Mouse (Mus musculus) ovary, postnatal 10 days (tissue): ENCODE results near the gene Tex22.

Experiments
- DNase-seq: peaks from one replicate; pipeline ENCODE4 v3.0.0; 2022; ENCODE audit warnings: low spot score

The Tex22 gene

DNA sequence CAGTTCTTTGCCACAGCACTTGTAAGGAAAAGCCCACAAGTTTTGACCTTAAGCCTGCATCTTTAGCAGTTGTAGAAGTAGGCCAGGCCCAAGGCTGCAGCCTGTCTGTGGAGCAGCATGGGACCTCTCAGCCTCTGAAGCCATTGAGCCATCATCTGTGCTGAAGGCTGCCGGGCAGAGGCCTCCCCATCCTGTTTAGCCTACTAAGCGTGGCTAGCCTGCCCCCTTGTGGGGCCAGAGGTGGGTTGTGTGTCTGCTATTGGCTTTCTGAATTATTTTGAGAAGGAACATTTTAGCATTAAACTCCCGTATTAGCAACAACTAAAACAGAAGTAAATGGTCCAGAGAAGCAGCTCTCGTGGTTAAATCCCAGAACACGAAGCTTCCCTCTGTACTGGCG, 28.2 kb downstream of the Tex22 start:
- no peak for DNase-seq

DNA sequence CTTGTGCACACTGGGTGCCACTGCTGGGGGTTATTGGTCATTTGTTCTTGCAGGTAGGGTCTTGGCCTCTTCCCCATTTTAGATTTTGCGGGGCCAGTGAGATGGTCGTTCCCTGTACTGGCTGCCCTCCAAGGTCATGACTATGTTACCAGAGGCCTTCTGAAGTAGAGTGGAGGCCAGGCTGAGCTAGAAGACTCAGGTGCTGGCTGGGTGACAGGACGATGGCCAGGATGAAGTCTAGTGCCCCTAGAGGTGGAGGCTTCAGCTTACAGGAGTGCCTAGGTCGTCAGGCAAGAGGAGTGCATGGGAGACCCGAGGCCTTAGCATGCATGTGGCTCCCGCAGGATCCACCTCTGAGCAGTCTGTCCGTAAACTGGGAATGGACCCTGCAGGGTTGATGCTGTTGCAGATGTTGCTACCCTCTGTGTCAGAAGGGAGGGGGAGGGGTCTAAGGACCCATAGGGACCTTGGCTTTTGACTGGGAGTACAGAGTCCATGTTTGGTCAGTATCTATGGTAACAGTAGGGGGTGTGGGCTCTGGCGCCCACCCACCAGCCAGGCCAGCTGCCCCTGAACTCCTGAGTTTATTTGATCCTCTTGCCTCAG, 29.6 kb downstream of the Tex22 start:
- no peak for DNase-seq

DNA sequence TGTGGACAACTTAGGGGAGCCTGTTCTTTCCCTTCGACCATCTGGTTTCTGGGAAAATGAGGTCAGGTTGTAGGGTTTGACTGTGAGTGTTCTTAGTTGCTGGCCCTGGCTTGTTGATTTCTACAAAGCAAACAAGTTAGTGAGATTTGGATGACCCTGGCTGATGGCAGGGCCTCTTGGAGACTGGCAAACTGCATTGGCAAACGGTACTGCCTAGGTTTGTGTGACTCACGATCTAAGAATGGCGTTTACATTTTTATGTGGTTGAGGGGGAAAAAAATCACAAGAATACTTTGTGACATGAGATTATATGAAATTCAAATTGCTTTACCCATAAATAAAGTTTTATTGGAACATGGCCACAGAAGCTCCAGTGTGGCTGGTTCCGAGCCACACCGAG, 32.1 kb downstream of the Tex22 start:
- DNase-seq, result no peak

DNA sequence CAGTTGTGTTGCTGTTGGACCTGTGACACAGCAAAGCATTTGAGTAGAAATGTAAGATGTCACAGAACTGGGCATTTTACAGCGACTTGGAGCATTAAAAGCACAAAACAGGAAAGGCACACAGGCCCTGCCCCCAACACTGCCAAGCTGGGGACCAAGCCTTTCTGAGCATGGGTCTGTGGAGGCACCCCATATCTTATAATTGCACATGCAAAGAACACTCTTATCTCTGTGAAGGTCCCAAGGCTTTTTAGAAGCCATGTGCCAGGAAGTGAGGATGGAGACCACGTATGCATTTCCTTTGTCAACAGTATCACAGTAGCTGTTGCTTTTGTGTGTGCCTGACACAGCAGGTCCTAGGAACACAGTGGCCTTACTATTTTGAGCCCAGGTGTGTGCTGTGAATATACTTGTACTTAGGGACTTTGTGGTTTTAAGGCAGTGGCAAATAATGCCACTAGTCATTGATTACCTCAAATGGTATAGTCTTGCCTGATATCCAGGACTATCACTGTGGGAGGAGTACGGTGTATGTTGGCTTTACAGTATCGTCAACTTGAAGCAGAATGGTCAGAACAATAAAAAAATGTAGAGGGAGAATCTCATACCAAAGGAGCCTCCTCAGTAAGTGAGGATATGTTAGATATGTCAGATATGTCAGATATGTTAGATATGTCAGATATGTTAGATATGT, 33.3 kb downstream of the Tex22 start:
- no peak for DNase-seq

DNA sequence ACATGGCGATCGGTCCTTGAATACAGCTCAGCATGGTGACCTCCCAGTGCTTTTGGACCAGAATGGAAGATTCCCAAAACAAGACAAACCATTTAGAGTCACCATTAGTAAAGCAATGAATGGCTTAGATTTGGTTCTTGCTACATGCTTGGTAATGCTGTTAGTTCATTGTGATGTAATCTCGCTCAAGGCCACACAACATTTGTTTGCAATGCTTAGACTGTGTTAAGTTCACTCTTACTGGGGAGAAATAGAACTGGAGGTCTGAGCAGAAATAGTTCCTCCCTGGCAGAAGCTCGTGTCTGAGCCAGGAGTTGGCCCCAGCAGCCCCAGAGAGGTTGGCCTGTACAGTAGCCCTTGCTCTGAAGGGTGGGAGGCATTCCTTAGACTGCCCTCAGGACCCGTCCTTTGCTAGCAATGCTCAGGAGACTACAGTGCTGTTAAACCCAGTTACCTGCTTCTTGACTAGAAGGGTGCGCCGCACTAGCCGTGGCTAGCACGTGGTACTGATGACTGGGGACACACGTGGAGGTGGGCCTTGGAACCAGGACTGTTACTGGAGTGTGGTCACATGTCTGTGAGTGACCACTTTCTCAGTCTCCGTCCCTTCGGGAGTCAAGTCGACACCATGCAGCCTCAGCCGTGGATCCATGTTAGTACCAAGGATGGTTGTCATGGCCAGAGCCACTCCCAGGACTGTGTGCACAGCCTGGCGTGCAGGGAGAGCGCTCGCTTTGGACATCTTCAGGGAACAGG, 34.4 kb downstream of the Tex22 start:
- no peak for DNase-seq

DNA sequence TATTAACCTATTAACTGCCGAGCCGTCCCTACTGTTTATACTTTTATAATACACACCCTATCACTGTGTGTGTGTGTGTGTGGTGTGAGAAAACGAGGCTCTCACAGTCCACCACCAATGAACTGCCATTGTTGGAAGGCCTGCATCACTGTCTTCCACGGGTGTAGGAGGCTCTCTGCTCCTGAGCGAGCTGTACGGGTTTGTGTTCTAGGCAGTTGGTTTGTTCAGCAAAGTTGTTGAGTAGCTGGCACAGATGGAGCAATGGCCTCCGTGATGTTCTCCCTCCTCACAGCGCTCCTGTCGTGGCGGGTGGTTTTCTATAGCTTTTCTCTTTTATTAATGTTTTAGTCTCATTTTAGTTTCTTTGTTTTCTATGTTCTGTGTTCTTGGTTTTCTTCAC, 35.5 kb downstream of the Tex22 start:
- DNase-seq, result no peak

DNA sequence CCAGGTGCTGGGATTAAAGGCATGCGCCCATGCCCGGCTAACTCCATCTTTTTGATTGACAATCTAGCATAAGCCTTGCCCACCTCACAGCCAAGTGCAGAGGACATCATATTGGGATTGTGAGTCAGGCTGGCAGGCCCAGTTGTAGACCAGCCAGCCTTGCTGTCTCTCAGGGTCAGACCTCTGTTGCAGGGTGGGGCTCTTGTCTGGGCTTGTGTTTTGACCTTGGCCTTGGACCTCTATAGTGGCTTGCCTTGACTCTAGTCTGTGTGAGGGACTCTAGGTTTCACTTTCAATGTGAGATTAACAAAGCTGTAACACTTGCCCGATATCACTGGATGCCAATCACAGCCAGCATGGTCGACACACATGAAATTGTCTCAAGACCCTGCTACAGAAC, 39.8 kb downstream of the Tex22 start:
- DNase-seq, result no peak

DNA sequence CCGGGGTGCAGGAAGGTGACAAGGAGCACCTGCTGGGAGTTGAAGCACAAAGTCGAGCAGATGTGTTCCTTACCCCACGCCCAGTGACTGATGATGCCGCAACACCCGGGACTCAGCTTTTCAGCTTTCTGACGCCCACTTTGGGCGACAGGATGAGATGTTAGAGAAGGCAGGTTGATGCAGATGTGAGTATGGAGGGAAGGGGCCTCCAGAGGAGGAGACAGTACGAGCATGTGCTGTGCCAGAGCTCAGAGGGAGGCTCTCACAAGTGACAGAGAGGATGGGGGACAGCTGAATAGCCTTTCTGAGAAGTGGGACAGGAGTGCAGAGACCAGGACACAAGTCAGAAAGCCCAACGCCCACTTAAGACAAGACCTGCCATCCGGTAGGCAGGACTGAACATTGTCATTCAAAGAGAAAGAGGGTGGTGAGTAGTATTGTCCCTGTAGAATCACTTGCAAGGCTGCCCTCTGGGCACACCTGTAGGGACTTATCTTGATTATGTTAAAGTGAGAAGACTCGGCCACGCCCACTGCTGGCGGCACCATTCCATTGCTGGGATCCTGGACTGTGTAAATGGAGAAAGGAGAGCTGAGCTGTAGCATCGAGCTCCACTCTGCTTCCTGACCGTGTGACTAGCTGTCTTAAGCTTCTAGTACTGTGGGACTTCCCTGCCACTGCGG, 40.7 kb downstream of the Tex22 start:
- no peak for DNase-seq

DNA sequence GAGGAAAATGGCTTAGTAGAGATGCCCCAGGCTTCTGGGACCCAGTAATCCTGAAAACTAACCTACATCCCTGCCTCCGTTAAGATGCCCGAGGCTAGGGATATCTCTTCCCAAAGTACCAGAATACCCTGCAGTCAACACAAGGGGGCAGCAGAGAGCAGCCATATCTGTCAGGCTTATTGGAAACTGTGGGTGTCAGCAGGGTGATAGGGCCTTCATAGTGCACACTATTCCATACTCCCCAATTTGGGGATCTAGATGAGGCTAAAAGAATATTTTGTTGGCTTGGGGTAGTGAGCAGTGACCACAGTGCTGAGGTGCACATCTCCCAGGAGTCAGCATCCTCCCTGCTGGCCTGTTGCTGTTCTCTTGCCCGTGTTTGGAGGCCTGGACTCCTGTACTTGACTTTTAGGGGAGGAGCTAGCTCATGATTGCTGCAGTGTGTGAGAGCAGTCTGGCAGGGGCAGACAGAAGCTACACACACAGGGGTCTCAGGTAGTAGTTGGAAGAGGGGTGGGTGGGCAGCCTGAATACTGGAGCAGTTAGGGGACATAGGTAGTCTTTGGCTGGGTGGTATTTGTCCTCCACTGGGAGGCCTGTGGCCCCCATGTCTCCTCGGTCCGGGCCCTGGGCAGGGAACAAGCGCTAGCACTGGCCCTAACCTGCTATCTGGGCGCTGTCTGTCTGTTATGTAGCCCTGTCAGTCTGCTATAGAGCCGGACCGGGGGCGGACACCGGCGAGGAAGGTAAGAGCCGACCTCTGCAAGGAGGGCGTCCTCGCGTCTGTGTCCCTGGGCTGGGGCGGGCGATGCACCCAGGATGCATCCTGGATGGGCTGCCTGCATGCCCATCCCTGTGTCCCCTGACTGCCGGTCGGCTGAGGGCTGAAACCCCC, 45.5 kb downstream of the Tex22 start:
- no peak for DNase-seq

DNA sequence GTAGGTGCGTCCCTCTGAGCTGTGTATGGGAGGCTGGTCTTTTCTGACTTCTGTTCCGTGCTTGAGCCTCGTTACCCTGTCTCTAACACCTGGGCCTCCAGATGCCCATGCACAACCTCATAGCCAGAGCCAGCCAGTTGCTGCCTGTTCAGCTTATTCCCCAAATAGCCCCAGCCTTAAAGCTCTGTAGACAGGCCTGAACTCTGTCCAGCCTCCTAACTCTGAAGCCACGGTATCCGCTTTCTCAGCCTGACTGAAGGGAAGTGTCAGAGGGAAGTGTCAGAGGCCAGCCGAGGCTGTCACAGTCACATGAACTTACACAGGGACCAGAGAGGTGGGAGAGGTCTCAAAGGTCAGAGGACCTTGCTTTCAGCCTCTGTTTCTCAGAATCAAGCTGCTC, 50.4 kb downstream of the Tex22 start:
- DNase-seq, result no peak

DNA sequence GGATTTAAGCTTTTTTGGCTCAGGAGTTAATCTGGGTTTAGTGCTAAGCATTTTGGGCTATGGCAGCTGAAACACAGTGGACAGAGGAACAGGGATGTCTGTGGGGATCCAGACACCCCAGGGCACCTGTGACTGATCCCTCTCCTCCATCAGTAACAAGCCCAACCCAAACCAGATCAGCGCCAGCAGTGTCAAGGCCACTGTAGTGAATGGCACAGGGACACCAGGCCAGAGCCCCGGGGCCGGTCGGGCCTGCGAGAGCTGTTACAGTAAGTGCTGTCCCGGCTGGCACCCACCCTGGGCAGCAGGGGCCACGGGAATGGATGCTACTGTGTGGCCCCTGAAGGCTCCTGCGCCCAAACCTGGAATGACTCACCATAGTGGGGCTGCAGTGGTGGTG, 56.4 kb downstream of the Tex22 start:
- no peak for DNase-seq

DNA sequence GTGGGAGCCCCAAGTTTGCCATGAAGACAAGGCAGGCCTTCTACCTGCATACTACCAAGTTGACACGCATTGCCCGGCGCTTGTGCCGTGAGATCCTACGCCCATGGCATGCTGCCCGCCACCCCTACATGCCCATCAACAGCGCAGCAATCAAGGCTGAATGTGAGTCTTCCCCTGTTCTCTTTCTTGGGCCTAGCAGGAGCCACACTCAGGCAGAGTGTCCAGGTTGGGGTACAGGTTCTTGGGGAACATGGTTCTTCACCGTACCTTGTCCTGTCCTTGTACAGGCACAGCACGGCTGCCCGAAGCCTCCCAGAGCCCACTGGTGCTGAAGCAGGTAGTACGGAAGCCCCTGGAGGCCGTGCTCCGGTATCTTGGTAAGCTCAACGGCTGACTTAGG, 57.3 kb downstream of the Tex22 start:
- no peak for DNase-seq

DNA sequence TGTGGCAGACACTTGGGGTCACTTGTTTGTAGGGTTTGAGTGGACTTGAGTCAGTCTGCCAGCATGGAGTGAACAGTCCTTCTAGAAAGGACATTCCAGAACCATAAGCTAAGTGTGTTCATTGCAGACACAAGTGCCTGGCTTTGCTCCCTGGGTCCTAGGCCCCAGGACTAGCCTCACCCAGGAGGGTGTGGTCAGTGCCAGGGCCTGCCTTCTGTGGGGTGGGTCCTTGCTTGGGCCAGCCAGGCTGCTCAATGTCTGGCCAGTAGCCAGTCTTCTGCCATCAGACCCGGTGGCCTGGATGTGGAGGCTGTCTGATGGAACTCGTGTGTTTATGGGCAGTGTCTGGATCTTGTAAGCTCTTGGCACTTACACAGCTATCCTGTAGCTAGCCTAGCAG, 58.3 kb downstream of the Tex22 start:
- no peak for DNase-seq

DNA sequence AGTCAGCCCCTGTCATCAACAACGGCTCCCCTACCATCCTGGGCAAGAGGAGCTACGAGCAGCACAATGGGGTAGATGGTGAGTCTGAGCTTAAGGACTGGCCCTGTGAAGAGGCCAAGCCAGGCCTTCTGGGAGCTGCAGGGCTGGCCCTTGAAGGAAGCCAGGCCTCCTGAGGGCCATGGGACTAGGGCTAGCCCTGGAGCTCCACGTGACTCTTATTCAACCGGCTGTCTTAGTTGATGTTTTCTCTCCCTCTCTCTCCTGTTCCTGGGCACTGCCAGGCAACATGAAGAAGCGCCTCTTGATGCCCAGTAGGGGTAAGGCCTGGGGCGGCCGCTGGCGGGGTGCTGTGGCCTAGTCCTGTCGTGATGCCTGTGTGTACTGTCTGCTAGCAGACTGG, 59.0 kb downstream of the Tex22 start:
- DNase-seq, result no peak

DNA sequence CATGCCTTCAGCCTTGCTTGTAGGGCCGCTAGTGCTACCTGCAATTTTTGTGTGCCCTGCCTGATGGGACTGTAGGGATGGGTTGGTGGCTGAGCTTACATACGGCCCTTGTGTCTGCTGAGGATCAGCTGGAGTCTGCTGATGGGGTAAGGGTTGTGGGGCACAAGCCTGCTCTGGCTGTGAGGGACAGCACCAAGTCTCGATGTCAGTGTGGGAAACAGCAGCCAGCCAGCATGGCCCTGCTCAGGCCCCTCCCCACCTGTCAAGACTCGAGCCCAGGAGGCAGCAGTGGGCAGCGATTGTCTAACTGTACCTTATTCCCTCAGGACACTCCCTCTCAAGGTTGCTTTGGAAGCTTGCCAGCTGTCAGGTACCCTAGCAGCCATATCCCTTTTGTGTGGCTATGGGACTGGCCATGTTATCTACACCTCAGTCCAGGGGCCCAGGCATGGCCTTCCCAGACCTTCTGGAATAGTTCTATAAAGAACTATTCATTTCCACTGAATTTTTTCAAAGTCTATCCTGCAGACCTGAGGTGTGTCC, 59.6 kb downstream of the Tex22 start:
- DNase-seq, result no peak

DNA sequence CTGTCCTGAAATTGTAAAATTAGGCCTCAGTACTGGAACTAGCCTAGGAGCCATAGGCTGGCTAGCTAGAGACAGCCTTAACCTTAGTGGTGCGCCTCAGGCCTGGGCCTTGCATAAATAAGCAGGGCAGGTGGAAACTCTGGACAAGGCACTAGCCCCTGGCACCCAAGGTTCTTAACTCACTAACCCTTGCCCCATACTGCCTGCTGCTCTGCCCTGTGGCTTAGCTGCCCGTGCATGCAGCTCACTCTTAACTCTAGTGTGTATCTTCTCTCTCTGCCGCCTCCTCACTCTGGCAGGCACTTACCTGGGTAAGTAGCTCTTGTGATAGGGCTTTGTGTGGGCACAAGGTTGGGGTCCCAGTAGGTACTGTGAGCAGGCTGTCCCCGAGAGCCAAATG, 60.2 kb downstream of the Tex22 start:
- no peak for DNase-seq

DNA sequence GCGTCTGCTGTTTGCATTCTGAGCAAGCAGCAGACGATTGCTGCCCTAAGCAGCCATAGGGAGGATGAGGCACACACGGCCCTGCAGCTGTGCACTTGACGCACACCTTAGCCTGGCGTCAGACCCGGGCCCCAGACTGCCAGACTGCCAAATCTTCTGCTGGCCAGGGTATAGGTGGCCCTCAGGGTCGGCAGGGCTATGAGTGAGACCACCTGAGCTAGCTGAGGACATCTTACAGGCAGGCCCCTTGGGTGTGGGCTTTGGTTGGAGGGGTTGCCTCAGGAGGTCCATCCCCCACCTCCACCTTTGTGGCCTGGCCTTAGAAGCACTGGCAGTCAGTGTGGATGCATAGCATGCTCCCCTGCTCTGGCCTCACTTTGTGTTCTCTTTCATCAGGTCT, 61.1 kb downstream of the Tex22 start:
- DNase-seq, result no peak

DNA sequence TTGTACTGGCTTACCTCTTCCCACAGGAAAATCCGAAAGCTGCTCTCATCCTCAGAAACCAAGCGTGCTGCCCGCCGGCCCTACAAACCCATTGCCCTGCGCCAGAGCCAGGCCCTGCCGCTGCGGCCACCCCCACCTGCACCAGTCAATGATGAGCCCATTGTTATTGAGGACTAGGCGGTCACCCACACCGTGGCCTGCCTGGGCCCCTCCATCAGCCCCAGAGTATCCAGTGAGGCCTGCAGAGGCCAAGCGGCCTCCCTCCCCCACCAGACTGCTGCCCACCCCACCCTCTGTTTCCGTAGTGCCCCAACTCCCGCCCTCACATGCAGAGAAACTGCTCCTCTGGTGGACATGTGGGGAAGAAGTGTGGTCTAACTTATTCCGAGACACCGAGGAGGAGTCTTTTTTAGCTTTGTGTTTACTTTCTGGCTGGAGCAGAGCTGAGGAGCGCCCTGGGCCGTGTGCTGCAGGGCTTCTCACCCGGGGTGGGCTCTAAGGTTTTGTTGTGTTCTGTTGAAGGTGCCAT, 62.3 kb downstream of the Tex22 start:
- DNase-seq, result no peak

DNA sequence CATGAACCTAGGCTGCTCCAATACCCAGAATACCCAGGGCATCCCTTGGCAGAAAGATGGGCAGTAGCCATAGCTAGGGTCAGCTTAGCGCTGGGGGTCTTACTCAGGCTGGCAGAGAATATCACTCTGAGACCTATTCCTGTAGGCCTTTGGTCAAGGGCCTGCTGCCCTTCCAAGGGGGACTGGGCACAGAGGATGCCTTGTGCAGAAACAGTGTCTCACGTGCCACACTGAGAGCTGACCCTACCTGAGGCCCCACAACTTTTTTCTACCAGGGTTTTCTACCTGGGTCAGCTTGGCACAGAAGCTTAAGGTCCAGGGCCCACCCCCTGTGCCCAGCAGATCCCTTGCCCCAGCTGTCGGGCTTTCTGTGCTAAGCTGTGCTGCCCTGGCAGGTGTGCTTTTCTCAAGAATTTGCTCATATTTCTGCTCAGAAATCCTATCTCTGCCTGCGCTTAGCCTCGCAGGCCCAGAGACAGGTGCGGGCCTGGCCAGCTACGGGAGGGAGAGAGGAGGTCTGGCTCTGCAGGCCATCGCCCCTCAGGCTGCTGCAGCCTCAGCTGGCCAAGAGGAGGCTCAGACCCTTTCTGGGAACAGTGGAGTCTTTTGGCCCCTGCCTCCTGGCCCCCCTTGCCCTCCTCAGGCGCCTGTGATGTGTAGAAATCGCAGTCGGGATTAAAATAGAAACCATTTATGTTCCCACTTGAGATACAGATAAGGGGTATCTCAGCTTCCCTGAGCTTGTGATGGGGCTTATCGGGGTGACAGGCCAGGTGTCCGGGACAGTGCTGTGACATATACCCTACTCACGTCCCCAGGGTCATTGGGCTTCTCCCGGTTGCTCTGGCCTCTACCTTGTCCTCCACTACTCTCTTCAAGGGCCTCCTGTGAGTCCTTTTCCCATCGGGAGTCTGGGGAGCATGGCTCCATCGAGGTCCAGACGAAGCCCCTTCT, 63.2 kb downstream of the Tex22 start:
- DNase-seq, result no peak

DNA sequence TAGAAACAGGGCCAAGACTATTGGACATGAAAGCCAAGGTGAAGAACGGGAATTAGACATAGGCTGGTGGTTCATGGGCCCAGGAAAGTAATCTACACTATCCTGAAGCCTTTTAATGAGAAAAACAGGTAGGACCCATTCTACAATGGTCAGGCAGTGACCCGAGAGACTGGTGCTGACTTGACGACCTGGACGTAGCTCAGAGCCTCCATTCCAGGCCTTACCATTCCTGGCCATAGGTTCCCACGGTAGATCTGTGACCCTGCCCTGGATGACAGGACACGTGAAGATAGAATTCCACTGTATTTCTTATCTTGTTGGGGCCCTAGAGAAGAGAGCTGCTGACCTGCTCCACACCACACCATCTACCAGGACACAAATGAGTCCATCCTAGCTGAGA, 64.0 kb downstream of the Tex22 start:
- no peak for DNase-seq
